Mouse (Mus musculus) liver, adult 2 months (tissue): Measurements from ENCODE around the gene Rhbg.
"Not testable (repeated sequence)": the region's sequence is repeated elsewhere in the genome, so short reads cannot be mapped to it uniquely, and the experiment has no call there.

Source experiments
- CTCF ChIP-seq: fragments of 200-500 bp; IDR thresholded peaks from 2 replicates; pipeline ENCODE4 v1.5.1; 2011; ENCODE audit warnings: low read depth, low read length, control low read depth
- POLR2A ChIP-seq: fragments of 200-500 bp; IDR thresholded peaks from 2 replicates; pipeline ENCODE4 v1.6.1; 2011; ENCODE audit warnings: low read length, control low read depth; ENCODE audit not compliant: insufficient read depth; ENCODE audit errors: extremely low read depth

GRCm38 (mm10) chr3:88295272-88295671, 40.8 kb upstream of the Rhbg start:
- TF ChIP-seq CTCF, POLR2A: not testable (repeated sequence)
